Mouse (Mus musculus): ENCODE measurements at regions not wholly inside any gene's neighbourhood (a gene's known extent, or its start where the extent isn't known, plus 50 kb on each side); places are given as distances from the start of the nearest gene placed in this dataset.
A peak's percentile ranks its signal among the peaks of the same experiment; 100 is the strongest.

GRCm38 (mm10) chr16:93096175-93096574, 270.2 kb upstream of the Runx1 start:
- Histone ChIP-seq H3K4me3 (ENCODE audit: low read depth, low read length) (no peak overlapping the region), H3K9ac (ENCODE audit: low read length) (no peak overlapping the region), H3K4me2 (ENCODE audit: low read depth, severe bottlenecking) (no peak overlapping the region), H3K27me3 (ENCODE audit: control insufficient read depth, insufficient read depth, low read length) (no peaks in the 10 kb centered on the region), H3K27ac (replicated peaks; ENCODE audit: low read depth, low read length) (no peak overlapping the region), H3K4me1 (ENCODE audit: control insufficient read depth, insufficient read depth, low read length) (no peaks in the 10 kb centered on the region), H3K36me3 (ENCODE audit: control insufficient read depth, insufficient read depth, low read length) (no peaks in the 10 kb centered on the region), H3K9me3 (ENCODE audit: control insufficient read depth, low read length) (no peaks in the 10 kb centered on the region)
- DNase-seq (ENCODE audit: low spot score) (no peak), ATAC-seq (ENCODE audit: insufficient number of reproducible peaks, low FRiP score, low TSS enrichment, low read depth) (no peak)
- 92% methylated on average over 5 of the region's 5 CpGs for WGBS

GRCm38 (mm10) chr16:93092796-93093195, 266.8 kb upstream of the Runx1 start:
- ATAC-seq (ENCODE audit: insufficient number of reproducible peaks, low FRiP score, low TSS enrichment, low read depth), result no peak
- no peak overlapping the region for H3K27ac ChIP-seq (replicated peaks; ENCODE audit: low read depth, low read length)
- WGBS, result 57% methylated on average over 7 of the region's 7 CpGs

GRCm38 (mm10) chr16:93085227-93085883, 259.4 kb upstream of the Runx1 start:
- WGBS, result 90% methylated on average over 10 of the region's 10 CpGs
- no peak overlapping the region for H3K4me3 ChIP-seq (ENCODE audit: low read depth, low read length)
- H3K9ac ChIP-seq (ENCODE audit: low read length), result no peak overlapping the region
- no peak overlapping the region for H3K4me2 ChIP-seq (ENCODE audit: low read depth, severe bottlenecking)
- H3K9me3 ChIP-seq (ENCODE audit: control insufficient read depth, low read length), result no peaks in the 10 kb centered on the region
- 0 out of 2 replicates have a peak, but pooled peaks cover 3% of the 10 kb centered on the region for H3K4me1 ChIP-seq (ENCODE audit: control insufficient read depth, insufficient read depth, low read length)
- no peaks in the 10 kb centered on the region for H3K27me3 ChIP-seq (ENCODE audit: control insufficient read depth, insufficient read depth, low read length)
- H3K36me3 ChIP-seq (ENCODE audit: control insufficient read depth, insufficient read depth, low read length), result no peaks in the 10 kb centered on the region
- H3K27ac ChIP-seq (replicated peaks; ENCODE audit: low read depth, low read length), result no peak overlapping the region
- ATAC-seq (ENCODE audit: insufficient number of reproducible peaks, low FRiP score, low TSS enrichment, low read depth), result no peak
- DNase-seq (ENCODE audit: low spot score), result no peak

More at GRCm38 (mm10) chr16:93092796-93093195, 266.8 kb upstream of the Runx1 start:
- DNase-seq (ENCODE audit: low spot score), result no peak
- no peak overlapping the region for H3K4me3 ChIP-seq (ENCODE audit: low read depth, low read length)
- H3K27me3 ChIP-seq (ENCODE audit: control insufficient read depth, insufficient read depth, low read length), result no peaks in the 10 kb centered on the region
- H3K4me1 ChIP-seq (ENCODE audit: control insufficient read depth, insufficient read depth, low read length), result no peaks in the 10 kb centered on the region
- no peak overlapping the region for H3K9ac ChIP-seq (ENCODE audit: low read length)
- no peaks in the 10 kb centered on the region for H3K9me3 ChIP-seq (ENCODE audit: control insufficient read depth, low read length)
- no peaks in the 10 kb centered on the region for H3K36me3 ChIP-seq (ENCODE audit: control insufficient read depth, insufficient read depth, low read length)
- H3K4me2 ChIP-seq (ENCODE audit: low read depth, severe bottlenecking), result no peak overlapping the region

- Histone ChIP-seq H3K4me3 (ENCODE audit: low read depth, low read length) (no peak overlapping the region), H3K9ac (ENCODE audit: low read length) (no peak overlapping the region), H3K4me2 (ENCODE audit: low read depth, severe bottlenecking) (no peak overlapping the region), H3K36me3 (ENCODE audit: control insufficient read depth, insufficient read depth, low read length) (no peaks in the 10 kb centered on the region), H3K27me3 (ENCODE audit: control insufficient read depth, insufficient read depth, low read length) (no peaks in the 10 kb centered on the region), H3K27ac (replicated peaks; ENCODE audit: low read depth, low read length) (no peak overlapping the region), H3K4me1 (ENCODE audit: control insufficient read depth, insufficient read depth, low read length) (0 out of 2 replicates have a peak, but pooled peaks cover 10% of the 10 kb centered on the region), H3K9me3 (ENCODE audit: control insufficient read depth, low read length) (no peaks in the 10 kb centered on the region)
- 75% methylated on average over 2 of the region's 2 CpGs for WGBS
- no peak for ATAC-seq (ENCODE audit: insufficient number of reproducible peaks, low FRiP score, low TSS enrichment, low read depth)
- DNase-seq (ENCODE audit: low spot score), result no peak
Measured at GRCm38 (mm10) chr16:93083756-93084155, 257.8 kb upstream of the Runx1 start.

- Histone ChIP-seq H3K9me3 (ENCODE audit: control insufficient read depth, low read length) (no peaks in the 10 kb centered on the region), H3K4me2 (ENCODE audit: low read depth, severe bottlenecking) (no peak overlapping the region), H3K4me3 (ENCODE audit: low read depth, low read length) (no peak overlapping the region), H3K4me1 (ENCODE audit: control insufficient read depth, insufficient read depth, low read length) (0 out of 2 replicates have a peak, but pooled peaks cover 10% of the 10 kb centered on the region), H3K27me3 (ENCODE audit: control insufficient read depth, insufficient read depth, low read length) (no peaks in the 10 kb centered on the region), H3K27ac (replicated peaks; ENCODE audit: low read depth, low read length) (no peak overlapping the region), H3K9ac (ENCODE audit: low read length) (no peak overlapping the region), H3K36me3 (ENCODE audit: control insufficient read depth, insufficient read depth, low read length) (no peaks in the 10 kb centered on the region)
- DNase-seq (ENCODE audit: low spot score) (no peak), ATAC-seq (ENCODE audit: insufficient number of reproducible peaks, low FRiP score, low TSS enrichment, low read depth) (no peak)
- WGBS, result 73% methylated on average over 1 of the region's 1 CpGs
Measured at GRCm38 (mm10) chr16:93083142-93083541, 257.2 kb upstream of the Runx1 start.

- 93% methylated on average over 2 of the region's 2 CpGs for WGBS
- Histone ChIP-seq H3K36me3 (ENCODE audit: control insufficient read depth, insufficient read depth, low read length) (no peaks in the 10 kb centered on the region), H3K4me3 (ENCODE audit: low read depth, low read length) (no peak overlapping the region), H3K4me1 (ENCODE audit: control insufficient read depth, insufficient read depth, low read length) (0 out of 2 replicates have a peak, but pooled peaks cover 10% of the 10 kb centered on the region), H3K4me2 (ENCODE audit: low read depth, severe bottlenecking) (no peak overlapping the region), H3K9ac (ENCODE audit: low read length) (no peak overlapping the region), H3K27me3 (ENCODE audit: control insufficient read depth, insufficient read depth, low read length) (no peaks in the 10 kb centered on the region), H3K27ac (replicated peaks; ENCODE audit: low read depth, low read length) (no peak overlapping the region), H3K9me3 (ENCODE audit: control insufficient read depth, low read length) (no peaks in the 10 kb centered on the region)
- ATAC-seq (ENCODE audit: insufficient number of reproducible peaks, low FRiP score, low TSS enrichment, low read depth) (no peak), DNase-seq (ENCODE audit: low spot score) (no peak)
Measured at GRCm38 (mm10) chr16:93081533-93081932, 255.6 kb upstream of the Runx1 start.

- H3K9ac ChIP-seq (ENCODE audit: low read length), result no peak overlapping the region
- H3K27me3 ChIP-seq (ENCODE audit: control insufficient read depth, insufficient read depth, low read length), result no peaks in the 10 kb centered on the region
- ATAC-seq (ENCODE audit: insufficient number of reproducible peaks, low FRiP score, low TSS enrichment, low read depth) (no peak), DNase-seq (ENCODE audit: low spot score) (peak; percentile 50)
- no peaks in the 10 kb centered on the region for H3K36me3 ChIP-seq (ENCODE audit: control insufficient read depth, insufficient read depth, low read length)
- H3K9me3 ChIP-seq (ENCODE audit: control insufficient read depth, low read length), result no peaks in the 10 kb centered on the region
- H3K4me1 ChIP-seq (ENCODE audit: control insufficient read depth, insufficient read depth, low read length), result 0 out of 2 replicates have a peak, but pooled peaks cover 10% of the 10 kb centered on the region
- no peak overlapping the region for H3K4me3 ChIP-seq (ENCODE audit: low read depth, low read length)
- WGBS, result 22% methylated on average over 17 of the region's 17 CpGs
- H3K27ac ChIP-seq (replicated peaks; ENCODE audit: low read depth, low read length), result no peak overlapping the region
- peak overlapping the region; percentile 25; the same call in 1 of the 2 replicates for H3K4me2 ChIP-seq (ENCODE audit: low read depth, severe bottlenecking)
Measured at GRCm38 (mm10) chr16:93079660-93080390, 253.9 kb upstream of the Runx1 start.

- no peak for ATAC-seq (ENCODE audit: insufficient number of reproducible peaks, low FRiP score, low TSS enrichment, low read depth)
- no peak for DNase-seq (ENCODE audit: low spot score)
- no peak overlapping the region for H3K27ac ChIP-seq (replicated peaks; ENCODE audit: low read depth, low read length)
- H3K9ac ChIP-seq (ENCODE audit: low read length), result no peak overlapping the region
- H3K36me3 ChIP-seq (ENCODE audit: control insufficient read depth, insufficient read depth, low read length), result no peaks in the 10 kb centered on the region
- H3K4me1 ChIP-seq (ENCODE audit: control insufficient read depth, insufficient read depth, low read length), result 0 out of 2 replicates have a peak, but pooled peaks cover 10% of the 10 kb centered on the region
- WGBS, result 82% methylated on average over 3 of the region's 3 CpGs
- H3K9me3 ChIP-seq (ENCODE audit: control insufficient read depth, low read length), result no peaks in the 10 kb centered on the region
- H3K4me3 ChIP-seq (ENCODE audit: low read depth, low read length), result no peak overlapping the region
- H3K4me2 ChIP-seq (ENCODE audit: low read depth, severe bottlenecking), result 0 out of 2 replicates have a peak overlapping the region, but pooled peaks have one; percentile 25
- no peaks in the 10 kb centered on the region for H3K27me3 ChIP-seq (ENCODE audit: control insufficient read depth, insufficient read depth, low read length)
Measured at GRCm38 (mm10) chr16:93078909-93079308, 253.0 kb upstream of the Runx1 start.

Measured in limb, embryonic 11.5 days (tissue).